Mouse (Mus musculus) myocyte (in vitro differentiated cells): ENCODE measurements around the gene Ppp1r15a.

Source experiments
- CEBPB ChIP-seq: IDR thresholded peaks from 2 replicates; pipeline ENCODE4 v1.6.1; 2011; ENCODE audit warnings: mild to moderate bottlenecking, moderate library complexity; ENCODE audit not compliant: poor library complexity, insufficient read depth, severe bottlenecking
- E2F4 ChIP-seq: IDR thresholded peaks from one replicate; pipeline ENCODE4 v1.6.1; 2011; ENCODE audit warnings: mild to moderate bottlenecking, control low read depth, moderate library complexity; ENCODE audit not compliant: insufficient read depth
- MAX ChIP-seq: IDR thresholded peaks from one replicate; pipeline ENCODE4 v1.6.1; 2011; ENCODE audit warnings: low read depth, mild to moderate bottlenecking, control low read depth
- MYOG ChIP-seq, 3 experiments: IDR thresholded peaks; one replicate each; pipeline ENCODE4 v1.6.1; 2011; ENCODE audit warnings: control low read depth in 2 of 3, low read depth in 2 of 3, mild to moderate bottlenecking in 2 of 3; ENCODE audit not compliant: insufficient read length in 2 of 3, control insufficient read depth in 1 of 3, insufficient read depth in 1 of 3
- POLR2A ChIP-seq: IDR thresholded peaks from one replicate; pipeline ENCODE4 v1.6.1; 2011; ENCODE audit warnings: low read depth, mild to moderate bottlenecking, control low read depth, moderate library complexity; ENCODE audit not compliant: insufficient read length
- POLR2AphosphoS2 ChIP-seq: IDR thresholded peaks from one replicate; pipeline ENCODE4 v1.6.1; 2011; ENCODE audit warnings: low read depth, control low read depth; ENCODE audit not compliant: insufficient read length
- TCF12 ChIP-seq: IDR thresholded peaks from one replicate; pipeline ENCODE4 v1.6.1; 2011; ENCODE audit warnings: mild to moderate bottlenecking, control low read depth; ENCODE audit not compliant: poor library complexity, insufficient read depth, severe bottlenecking
- USF1 ChIP-seq: IDR thresholded peaks from one replicate; pipeline ENCODE4 v1.6.1; 2011; ENCODE audit warnings: low read depth, mild to moderate bottlenecking, control low read depth, moderate library complexity

DNA sequence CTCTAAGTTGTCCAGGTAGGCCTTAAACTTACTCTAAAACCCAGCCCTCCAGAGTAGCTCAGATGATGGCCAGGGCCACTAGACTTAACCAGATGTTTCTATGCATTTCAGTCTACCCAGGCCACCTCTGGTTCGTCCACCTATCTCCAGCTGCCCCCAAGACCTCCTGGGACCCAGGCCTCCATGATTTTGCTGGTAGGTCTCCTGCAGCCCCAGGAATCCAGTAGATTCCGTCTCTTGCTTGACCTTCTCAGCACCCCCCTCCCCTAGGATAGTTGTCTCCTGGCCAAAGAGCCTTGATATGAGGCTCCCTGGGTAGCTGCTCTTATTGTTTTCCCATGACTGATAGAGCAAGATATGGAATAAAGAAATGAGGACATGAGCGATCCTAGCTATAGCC lies 13.0 kb upstream of the Ppp1r15a start:
- TF ChIP-seq MYOG (IDR thresholded peaks at IDR 0.05; ENCODE audit: control insufficient read depth in 1 of 3, insufficient read depth in 1 of 3, insufficient read length in 2 of 3, low read depth in 2 of 3) (no peak), POLR2A (no peak), POLR2AphosphoS2 (no peak), USF1 (no peak), MAX (no peak), CEBPB (no peak), E2F4 (no peak), TCF12 (no peak)
